Mouse (Mus musculus) c-Kit-negative CD71-positive TER-119-positive erythroid progenitor cells, embryonic 14.5 days (primary cell): ENCODE results near the gene C1qtnf3.
"Not testable (repeated sequence)": the region's sequence is repeated elsewhere in the genome, so short reads cannot be mapped to it uniquely, and the experiment has no call there.

ENCODE experiments used
- DNase-seq: peaks from one replicate; pipeline ENCODE4 v3.0.0-alpha.2; 2013; ENCODE audit warnings: low read depth, low spot score

Gene C1qtnf3

GRCm38 (mm10) chr15:10956706-10957105, 4.6 kb downstream of the C1qtnf3 start:
- no peak for DNase-seq

GRCm38 (mm10) chr15:10959277-10960026, 7.3 kb downstream of the C1qtnf3 start:
- DNase-seq = no peak

DNA sequence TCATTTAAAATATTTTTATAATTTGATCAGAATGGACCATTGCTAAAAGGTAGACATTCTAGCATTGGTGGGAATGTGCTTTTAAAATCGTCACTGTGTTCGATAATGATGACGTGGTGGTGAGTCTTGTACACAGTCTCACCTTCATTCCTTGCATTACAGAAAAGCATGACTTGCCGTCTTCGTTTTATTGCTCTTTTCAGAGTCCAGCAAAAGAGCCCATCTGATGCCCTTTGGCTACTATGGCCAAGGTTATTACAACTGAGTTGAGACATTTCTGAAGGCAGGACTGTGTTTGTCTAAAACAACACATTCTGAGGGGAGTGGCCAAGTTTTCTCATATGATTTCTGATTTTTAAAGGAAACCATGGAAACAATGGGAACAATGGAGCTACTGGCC, 8.1 kb downstream of the C1qtnf3 start:
- no peak for DNase-seq

GRCm38 (mm10) chr15:10962601-10963000, 10.5 kb downstream of the C1qtnf3 start:
- DNase-seq = no peak

DNA sequence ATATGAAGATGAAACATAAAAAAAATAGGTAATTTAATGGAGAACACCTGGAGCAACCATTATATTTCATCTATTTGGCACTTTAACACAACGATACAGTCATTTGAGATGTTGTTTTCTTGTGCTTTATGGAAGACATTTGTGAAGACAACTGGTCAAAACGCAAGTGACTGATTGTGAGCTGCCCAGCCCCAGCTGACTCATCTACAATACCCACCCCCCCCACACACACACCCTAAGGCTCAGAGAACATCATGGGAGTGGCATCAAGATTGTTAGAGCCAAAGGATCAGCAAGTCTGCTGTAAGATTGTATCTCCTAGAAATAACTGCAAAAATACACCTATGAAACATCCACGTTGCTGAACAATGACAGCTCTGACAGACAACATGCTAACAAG, 17.3 kb downstream of the C1qtnf3 start:
- no peak for DNase-seq

DNA sequence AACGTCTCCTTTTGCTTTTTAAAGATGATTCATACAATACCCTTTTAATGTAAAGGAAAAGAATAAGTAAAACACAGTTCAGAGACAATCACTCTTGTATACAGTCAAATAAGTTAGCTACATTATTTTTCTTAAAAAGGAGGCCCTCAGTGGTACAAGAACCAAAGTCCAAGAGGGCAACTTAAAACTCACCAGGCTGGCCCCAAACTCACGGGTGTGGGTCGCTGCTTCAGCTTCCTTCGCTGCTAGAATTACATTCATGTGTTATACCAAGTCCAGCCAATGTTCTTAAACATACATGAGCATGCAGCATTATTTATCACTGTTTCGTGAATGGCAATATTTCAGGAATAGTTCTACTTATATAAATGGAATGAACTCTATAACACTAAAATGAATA, 18.6 kb downstream of the C1qtnf3 start:
- DNase-seq = no peak

- DNase-seq = no peak
Observed at GRCm38 (mm10) chr15:10977151-10977550, 25.0 kb downstream of the C1qtnf3 start.

GRCm38 (mm10) chr15:10980712-10981111, 28.6 kb downstream of the C1qtnf3 start:
- no peak for DNase-seq

GRCm38 (mm10) chr15:10981377-10982063, 29.4 kb downstream of the C1qtnf3 start, which contains the start of gene Amacr:
TSS of gene Amacr (plus strand) at chr15:10981756.
- peak; percentile 61 for DNase-seq

- no peak for DNase-seq
Observed at GRCm38 (mm10) chr15:10982064-10982435, 29.9 kb downstream of the C1qtnf3 start.

DNA sequence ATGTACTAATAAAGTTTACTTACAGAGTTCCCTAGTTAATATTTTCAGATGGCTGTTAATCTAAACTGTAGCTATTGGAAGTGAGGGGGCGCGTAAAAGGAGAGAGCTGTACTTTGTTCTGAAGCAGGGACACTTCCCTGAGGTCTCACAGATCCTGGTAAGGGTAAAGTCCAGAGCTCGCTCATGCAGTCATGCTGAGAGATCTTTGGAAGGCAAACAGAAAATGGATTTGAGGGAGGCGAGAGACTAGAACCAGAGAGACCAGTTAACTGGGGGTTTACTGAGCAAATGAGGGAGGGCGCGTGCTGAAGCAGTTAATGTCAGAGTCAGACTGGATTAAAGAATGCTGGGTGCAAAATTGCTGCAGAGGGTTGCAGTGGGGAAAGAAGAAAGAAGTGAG, 33.6 kb downstream of the C1qtnf3 start:
- no peak for DNase-seq

DNA sequence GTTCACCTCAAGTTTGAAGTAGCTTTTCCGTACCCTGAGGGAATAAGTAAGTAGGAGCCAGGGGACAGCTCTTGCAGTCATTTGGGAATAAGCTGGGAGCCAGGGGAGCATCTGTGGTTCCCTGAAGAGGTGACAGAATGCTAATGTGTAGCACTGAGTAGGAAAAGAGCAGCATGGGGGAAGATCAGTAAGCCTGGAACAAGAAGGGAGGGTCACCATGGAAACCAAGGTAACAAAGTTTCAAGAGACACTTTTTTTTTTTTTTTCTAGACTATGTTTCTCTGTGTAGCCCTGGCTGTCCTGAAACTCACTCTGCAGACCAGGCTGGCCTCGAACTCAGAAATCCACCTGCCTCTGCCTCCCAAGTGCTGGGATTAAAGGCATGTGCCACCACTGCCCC, 34.3 kb downstream of the C1qtnf3 start:
- not testable (repeated sequence) for DNase-seq

DNA sequence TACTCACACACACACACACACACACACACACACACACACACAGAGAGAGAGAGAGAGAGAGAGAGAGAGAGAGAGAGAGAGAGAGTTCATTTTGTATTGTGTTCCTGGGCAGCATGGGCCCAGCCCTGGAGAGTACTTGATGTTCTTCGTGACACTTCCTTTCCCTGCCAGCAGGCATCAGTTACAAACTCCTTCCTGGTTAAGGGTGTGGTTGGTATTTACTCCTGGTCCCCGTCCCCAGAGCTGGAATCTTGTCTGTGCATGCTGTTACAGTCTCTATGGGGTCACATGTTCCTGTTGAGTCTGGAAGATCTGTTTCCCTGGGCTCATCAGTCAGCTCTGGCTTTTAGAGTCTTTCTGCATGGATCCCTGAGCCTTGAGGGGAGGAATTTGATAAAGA, 38.3 kb downstream of the C1qtnf3 start:
- no peak for DNase-seq

DNA sequence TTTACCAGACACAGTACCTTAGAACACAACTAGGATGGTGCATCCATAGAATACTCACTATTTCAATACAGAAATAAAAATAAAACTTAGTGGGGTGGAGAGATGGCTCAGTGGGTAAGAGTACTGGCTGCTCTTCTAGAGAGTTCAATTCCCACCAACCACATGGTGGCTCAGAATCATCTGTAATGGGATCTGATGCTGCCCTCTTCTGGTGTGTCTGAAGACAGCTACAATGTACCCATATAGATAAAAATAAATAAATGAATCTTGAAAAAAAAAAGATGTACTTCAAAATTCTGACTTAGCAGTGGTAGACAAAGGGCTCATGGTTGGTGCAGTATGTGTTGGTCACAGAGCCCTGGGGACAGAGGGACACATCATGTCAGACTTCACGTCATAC, 39.4 kb downstream of the C1qtnf3 start:
- no peak for DNase-seq

DNA sequence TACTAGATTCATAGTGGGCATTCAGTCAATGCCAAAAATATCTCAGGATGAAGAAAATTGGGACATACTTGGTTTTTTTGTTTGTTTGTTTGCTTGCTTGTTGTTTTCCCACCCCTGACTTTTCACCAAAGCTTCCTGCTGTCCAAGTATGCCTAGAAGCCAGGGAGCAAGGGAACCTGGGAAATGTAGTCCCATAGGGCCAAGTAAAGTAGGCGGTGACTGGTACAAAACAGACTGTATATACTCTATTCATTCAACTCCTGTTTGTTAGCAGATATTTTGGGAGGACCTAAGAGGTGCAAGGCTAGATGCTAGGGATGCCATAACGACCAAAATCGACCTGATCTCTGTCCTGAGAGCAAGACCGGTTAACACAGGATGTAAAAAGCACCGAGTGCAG, 47.7 kb downstream of the C1qtnf3 start:
- no peak for DNase-seq

- DNase-seq = no peak
Observed at GRCm38 (mm10) chr15:11000421-11000820, 48.3 kb downstream of the C1qtnf3 start, which contains the start of gene Slc45a2. TSS of gene Slc45a2 (plus strand) at chr15:11000721.

DNA sequence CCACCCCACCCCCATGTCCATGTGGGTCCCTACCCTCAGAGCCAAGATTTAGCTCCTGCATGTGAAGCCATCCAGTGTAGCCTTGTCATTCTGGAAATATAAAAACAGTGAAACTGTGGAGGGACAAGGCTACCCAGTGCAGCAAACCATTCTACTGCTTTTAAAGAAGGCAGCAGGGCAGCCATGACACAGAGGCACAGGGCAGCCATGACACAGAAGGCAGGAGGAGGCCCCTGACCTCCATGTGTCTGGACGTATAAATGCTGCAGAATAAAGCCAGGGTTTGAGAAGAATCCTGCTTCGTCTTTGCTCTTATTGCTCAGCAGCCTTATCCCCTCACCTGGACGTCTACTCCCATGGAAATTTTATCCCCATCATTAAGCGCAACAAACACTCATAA, 51.7 kb downstream of the C1qtnf3 start:
- DNase-seq = no peak

GRCm38 (mm10) chr15:11004646-11005045, 52.5 kb downstream of the C1qtnf3 start:
- no peak for DNase-seq

- no peak for DNase-seq
Observed at GRCm38 (mm10) chr15:11008756-11009155, 56.6 kb downstream of the C1qtnf3 start.

DNA sequence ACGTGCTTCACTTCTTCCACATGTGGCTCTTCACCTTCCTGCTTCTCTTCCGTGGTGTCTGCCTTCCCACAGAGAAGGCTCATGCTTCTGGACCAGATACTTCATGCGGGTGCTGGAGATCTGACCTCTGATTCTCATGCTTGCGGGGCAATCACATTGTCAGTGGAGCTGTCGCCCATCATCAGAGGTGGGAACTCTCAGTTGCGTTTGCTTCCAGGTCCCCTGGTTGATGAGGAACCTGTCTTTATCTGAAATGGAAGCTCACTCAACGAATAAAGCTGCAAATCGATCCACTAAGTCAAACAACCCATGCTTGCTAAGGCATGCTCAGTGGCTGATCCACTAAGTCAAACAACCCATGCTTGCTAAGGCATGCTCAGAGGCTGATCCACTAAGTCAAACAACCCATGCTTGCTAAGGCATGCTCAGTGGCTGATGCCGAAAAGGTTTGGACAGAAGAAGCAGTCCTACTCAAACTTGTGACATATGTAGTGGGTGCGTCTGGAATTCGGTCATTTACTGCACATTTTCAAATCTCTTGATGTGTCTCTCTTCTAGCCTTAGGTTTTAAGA, 58.9 kb downstream of the C1qtnf3 start:
- no peak for DNase-seq

GRCm38 (mm10) chr15:11014931-11015330, 62.8 kb downstream of the C1qtnf3 start:
- no peak for DNase-seq

- DNase-seq = no peak
Observed at GRCm38 (mm10) chr15:11026801-11027561, 74.8 kb downstream of the C1qtnf3 start.
